Mouse (Mus musculus) neutrophil, adult 65 days (primary cell): ENCODE results near the gene Rarres1. TPM values are rescaled to one million over a fixed set of nuclear protein-coding genes. Genes with fewer than 3 reads are reported as not detected.

ENCODE experiments used
- total RNA-seq: library from RNA; stranded (reverse); gene quantifications from 2 replicates; pipeline ENCODE4 v1.2.4, GENCODE M21; 2023

The Rarres1 gene
- total RNA-seq: not detected in 2 replicates

DNA sequence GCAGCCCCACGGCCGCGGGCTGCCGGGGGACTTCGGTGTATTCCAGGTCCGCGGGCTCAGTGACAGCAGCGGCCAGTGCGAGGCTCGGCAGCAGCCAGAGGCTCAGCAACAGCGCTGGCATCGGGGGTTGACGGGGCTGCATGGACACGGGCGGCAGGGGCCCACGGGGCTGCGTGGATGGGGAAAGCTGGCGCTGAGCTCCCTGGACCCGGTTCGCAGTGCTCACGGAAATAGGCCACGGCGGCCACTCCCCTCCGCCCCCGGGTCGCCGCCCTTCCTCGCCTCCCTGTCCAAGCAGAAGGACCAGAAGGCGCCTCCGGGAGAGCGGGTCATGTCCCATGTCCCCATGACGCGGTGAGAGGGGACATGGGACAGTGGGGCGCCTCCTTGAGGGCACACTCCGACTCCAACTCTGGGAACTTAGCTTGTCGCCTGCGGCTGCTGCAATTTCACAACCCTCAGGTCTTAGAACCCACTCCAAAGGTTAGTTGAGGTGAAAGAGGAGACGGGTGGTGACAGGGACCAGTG is at the start of gene Rarres1:
TSS of gene Rarres1 (minus strand) at position 250 of the 528 bp plus-strand sequence.

DNA sequence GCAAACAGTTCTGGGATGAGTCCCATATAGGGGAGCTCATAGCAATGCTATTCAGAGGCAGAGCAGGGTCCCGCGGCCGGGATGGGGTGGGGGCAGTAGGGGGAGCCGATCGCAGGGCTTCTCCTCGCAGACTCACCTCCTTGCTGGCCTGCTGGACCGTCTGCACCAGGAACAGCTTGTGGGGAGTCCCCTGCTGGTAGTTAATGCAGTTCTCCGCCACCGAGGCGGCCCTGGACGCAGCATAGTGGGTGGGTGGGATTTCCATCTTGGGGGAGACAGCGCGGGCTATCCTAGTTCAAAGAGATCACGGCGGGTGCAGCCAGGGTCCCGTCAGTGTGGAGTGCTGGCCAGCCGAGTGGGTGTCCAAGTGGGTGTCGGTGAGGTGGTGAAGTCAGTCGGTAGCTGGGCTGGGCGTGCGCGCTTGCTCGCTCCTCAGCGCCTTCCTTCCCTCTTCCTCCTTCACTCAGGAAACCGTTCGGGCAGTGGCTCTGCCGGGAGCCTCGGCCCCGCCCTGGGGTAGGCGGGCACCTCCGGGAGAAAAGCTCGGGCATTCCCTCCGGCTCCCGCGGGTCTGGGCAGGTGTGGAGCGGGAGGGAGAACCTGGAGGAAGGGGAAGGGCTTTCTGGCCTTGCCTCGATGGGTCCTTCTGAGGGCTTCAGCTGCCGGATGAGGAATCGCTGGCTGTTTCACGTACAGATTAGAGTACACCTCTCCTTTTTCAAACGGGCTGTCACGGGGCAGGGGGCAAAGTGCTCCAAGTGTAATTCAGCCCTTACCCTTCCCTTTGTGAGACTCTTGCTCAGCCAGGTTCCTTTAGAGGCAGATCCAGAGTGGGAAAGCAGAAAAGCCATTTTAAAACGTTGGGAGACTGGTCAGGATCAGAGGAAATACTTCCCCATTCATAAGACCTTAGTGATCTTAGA is 51.6 kb downstream of the Rarres1 start, which contains the start of gene Lxn:
TSS of gene Lxn (minus strand) at position 477 of the 923 bp plus-strand sequence.

DNA sequence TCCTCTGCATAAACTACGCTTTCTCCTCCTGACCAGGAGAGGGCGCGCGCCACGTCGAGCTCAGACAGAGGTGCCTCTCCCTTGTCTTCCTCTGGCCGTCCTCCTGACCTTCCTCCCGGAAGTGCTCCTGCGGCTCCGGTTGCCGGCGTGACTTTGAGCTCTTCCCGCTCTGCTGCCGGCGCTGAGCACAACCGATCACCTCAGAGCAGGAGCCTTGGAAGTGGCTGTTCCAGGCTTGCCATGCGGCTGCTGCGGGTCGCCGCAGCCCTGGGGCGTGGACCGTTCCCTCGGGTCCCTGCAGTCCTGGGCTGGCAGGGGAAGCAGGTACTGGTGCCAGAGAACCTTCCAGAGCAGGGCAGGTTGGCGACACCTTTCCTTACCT is 85.3 kb downstream of the Rarres1 start, which contains the start of gene Gfm1:
TSS of gene Gfm1 (plus strand) at position 98 of the 382 bp plus-strand sequence.

Other genes with a start within 250 kb of the Rarres1 start
- gene Mlf1, start 141.4 kb downstream of the Rarres1 start, total RNA-seq: 2.0 and 2.3 TPM in 2 replicates
- gene Gm17402, start 140.4 kb downstream of the Rarres1 start, total RNA-seq: not detected in 2 replicates
- 14.7 and 15.2 TPM in 2 replicates for gene Gfm1, start 85.4 kb downstream of the Rarres1 start, total RNA-seq
- gene Lxn, start 51.6 kb downstream of the Rarres1 start, total RNA-seq: 8.4 and 8.9 TPM in 2 replicates
- 44.3 and 55.1 TPM in 2 replicates for gene Mfsd1, start 67.2 kb upstream of the Rarres1 start, total RNA-seq